Mouse (Mus musculus): ENCODE data around the gene Ralgps1.

Gene Ralgps1

DNA sequence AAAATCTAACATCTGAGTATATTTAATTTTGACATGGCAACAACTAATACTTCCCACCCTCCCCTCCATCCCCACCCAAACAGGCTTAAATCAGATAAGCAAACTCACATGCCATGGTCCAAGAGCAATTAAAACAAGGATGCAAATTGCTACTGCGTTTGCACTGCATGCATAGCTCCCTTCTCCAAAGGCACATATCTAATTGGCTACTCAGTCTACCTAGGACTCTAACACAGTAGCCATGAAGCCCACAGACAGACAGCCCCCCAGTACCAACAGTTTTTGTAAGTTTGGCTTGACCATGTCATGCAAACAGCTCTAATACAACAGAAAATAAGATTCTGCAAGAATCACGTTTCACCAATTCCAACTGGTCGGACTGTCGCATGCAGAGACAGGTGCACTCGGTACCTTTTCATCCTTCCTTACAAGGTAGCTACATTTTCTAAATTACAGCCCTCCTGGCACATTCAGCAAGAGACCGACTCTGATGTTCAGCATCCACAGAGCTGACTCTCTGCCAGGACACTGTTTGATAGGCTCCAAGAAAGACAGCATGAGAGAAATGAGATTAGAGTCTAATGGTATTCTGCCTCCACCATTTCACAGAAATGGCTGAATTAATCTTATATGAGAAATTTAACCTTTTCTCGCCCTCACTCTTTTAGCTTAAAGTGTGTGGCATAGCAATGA, 284.5 kb downstream of the Ralgps1 start:
- in situ Hi-C loops (cut with MboI, MseI) = no loop called here

DNA sequence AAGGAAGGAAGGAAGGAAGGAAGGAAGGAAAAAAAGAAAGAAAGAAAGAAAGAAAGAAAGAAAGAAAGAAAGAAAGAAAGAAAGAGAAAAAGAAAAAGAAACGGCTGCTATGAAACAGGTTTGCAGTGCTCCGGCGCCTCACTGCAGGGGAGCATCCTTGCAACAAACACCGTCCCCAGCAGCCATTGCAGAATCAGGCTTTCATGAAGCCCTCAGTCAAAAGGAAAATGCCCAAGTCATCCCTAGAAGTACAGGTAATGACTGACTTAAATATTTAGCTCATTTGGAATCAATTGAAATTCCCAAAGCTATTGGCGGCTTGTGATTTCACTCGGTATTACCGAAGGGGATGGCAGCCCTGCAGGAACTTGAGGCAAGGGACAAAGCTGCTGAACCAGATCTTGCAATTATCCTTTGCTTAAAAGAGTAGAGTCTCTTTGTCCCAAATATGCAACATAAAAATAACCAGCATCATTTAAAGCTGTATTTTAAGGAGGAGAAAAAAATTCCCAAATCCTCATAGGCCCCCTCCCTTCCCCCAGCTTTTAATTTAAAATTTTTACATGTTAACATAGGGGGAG, 285.2 kb downstream of the Ralgps1 start:
- in situ Hi-C loops (cut with MboI, MseI) = no loop called here

DNA sequence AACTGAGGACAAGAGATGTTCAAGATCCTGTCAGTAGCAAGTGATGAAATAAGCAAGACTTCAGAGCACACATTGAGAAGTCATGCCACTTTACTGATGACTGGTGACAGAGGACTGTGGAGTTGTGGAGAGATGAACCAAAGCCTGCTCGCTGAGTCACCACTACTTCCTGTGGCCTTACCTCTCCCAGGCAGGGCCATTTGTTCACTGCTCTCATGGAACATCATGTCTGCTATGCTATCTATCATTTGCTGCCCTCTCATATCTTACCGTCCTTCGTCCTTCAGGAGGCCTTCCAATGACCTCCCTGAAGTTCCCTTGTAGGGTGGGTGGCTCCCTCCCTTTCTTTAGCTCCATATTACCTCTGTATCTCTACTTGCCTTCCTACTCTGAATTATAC, 287.1 kb downstream of the Ralgps1 start:
- in situ Hi-C loops (cut with MboI, MseI) = no loop called here

All from T-helper 2 cell (primary cell).